Mouse (Mus musculus) stomach, embryonic 16.5 days (tissue): ENCODE measurements around the gene Ppp1r14c. TPM values are rescaled to one million over a fixed set of nuclear protein-coding genes. Genes with fewer than 3 reads are reported as not detected.

Experiments used
- ATAC-seq: fragments of 200-750 bp; cut with Nextera tagmentation; 2 replicates; pipeline ENCODE4 v1.8.0; 2017; ENCODE audit warnings: moderate number of reproducible peaks, moderate TSS enrichment; ENCODE audit not compliant: insufficient read depth, low FRiP score
- H3K27ac ChIP-seq: fragments of 300-500 bp; sonication (generic); 2 replicates; pipeline ENCODE4 v1.5.1; 2014; ENCODE audit warnings: low read length
- H3K27me3 ChIP-seq: fragments of 300-500 bp; sonication (generic); 2 replicates; pipeline ENCODE4 v1.6.1; 2014; ENCODE audit warnings: low read length, control low read depth, mixed read lengths; ENCODE audit not compliant: control insufficient read depth, insufficient read depth
- H3K36me3 ChIP-seq: fragments of 300-500 bp; sonication (generic); 2 replicates; pipeline ENCODE4 v1.6.1; 2014; ENCODE audit warnings: low read length; ENCODE audit not compliant: control insufficient read depth, insufficient read depth
- H3K4me1 ChIP-seq: fragments of 300-500 bp; sonication (generic); 2 replicates; pipeline ENCODE4 v1.6.1; 2014; ENCODE audit warnings: low read length, control low read depth, mixed read lengths; ENCODE audit not compliant: control insufficient read depth, insufficient read depth
- H3K4me2 ChIP-seq: fragments of 300-500 bp; sonication (generic); 2 replicates; pipeline ENCODE4 v1.6.1; 2014; ENCODE audit warnings: low read depth, low read length, mixed read lengths
- H3K4me3 ChIP-seq: fragments of 300-500 bp; sonication (generic); replicated peaks from 2 replicates; pipeline ENCODE4 v1.5.1; 2014; ENCODE audit warnings: mild to moderate bottlenecking, low read length
- H3K9ac ChIP-seq: fragments of 300-500 bp; sonication (generic); 2 replicates; pipeline ENCODE4 v1.6.1; 2014; ENCODE audit warnings: low read length
- H3K9me3 ChIP-seq: fragments of 300-500 bp; sonication (generic); replicated peaks from 2 replicates; pipeline ENCODE4 v1.6.1; 2016; ENCODE audit warnings: low read length, control low read depth; ENCODE audit not compliant: control insufficient read depth
- WGBS: fragments of 180-500 bp; shearing (Covaris S2); extraction: QIAGEN DNeasy Blood & Tissue Kit; methylation state at CpG from one replicate; pipeline ENCODE4 v1.1.7; 2014; 5-methylcytosine and 5-hydroxymethylcytosine counted together
- polyA plus RNA-seq: library from polyadenylated mRNA; unstranded; fragments of >200 nt; fragmentation: Nextera tagmentation; extraction: Ambion mirVana; gene quantifications from 2 replicates; pipeline ENCODE4 v1.2.1, GENCODE M21; 2015

Ppp1r14c gene
- polyA plus RNA-seq = 2.4 and 4.0 TPM in 2 replicates

DNA sequence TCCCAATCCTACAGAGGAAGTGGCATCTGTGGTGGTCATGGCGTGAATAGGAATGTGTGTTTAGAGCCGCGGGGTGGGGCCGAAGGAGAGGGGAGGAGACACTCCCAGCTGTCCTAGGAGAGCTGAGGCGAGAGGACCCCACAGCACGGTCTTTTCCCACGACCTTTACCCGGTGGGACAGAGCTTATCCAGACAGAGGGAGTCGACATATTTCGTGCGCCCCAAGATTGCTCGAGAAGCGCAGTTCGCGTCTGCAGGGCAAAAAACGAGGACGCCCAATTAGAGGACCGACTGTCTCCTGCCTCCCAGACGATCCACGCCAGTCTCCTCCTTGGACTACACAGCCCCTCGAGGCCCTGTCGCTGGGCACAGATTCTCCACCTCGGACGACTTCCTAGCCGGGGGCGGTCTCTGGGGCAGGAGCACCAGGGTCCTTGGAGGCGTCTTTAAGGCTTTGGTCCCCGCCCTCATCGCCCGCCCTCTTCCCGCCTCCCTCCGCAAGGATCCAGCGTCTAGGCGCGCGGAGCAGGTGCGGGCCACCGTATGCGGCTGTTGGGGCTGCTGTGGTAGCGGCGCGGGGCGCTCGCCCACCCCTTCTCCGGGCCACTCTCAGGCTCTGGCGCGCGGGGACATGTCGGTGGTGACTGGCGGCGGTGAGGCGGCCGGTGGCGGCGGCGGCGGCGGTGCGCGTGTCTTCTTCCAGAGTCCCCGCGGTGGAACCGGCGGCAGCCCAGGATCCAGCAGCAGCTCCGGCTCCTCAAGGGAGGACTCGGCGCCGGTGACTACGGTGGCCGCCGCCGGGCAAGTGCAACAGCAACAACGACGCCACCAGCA, at the start of gene Ppp1r14c:
TSS of gene Ppp1r14c (plus strand) at position 22 of the 834 bp plus-strand sequence.
- Histone ChIP-seq H3K27ac (no peak within 1 kb of the TSS), H3K9me3 (no peaks in the 10 kb centered on the region), H3K4me2 (peak within 1 kb of the TSS; percentile 98), H3K27me3 (peaks cover 8% of the 10 kb centered on the region), H3K36me3 (no peaks in the 10 kb centered on the region), H3K9ac (peak within 1 kb of the TSS; percentile 58), H3K4me3 (peak within 1 kb of the TSS; percentile 65), H3K4me1 (peaks cover 5% of the 10 kb centered on the region; the same call in 1 of the 2 replicates)
- ATAC-seq = peak; percentile 53; the same call in 1 of the 2 replicates
- under 1% methylated on average over 71 of the region's 74 CpGs for WGBS

DNA sequence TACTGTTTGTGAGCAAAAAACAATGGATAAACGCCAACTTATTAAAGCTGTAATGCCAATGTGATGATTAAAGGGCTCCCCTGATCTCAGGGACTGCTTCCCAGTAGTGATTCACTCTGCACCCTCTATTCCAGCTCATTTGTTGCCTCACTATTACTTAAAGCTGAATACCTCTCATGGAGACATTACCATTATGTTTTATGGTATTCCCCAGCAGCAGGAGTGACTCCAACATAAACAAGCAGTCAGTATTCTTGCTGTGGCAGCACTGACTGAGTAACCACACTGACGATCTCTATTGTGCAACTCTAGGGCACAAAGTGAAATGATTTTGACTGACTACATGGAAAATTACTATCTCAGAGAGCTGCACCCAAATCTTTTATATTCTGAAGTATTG, 44.5 kb upstream of the Ppp1r14c start:
- no peak overlapping the region for H3K4me3 ChIP-seq
- no peaks in the 10 kb centered on the region for H3K4me1 ChIP-seq
- no peak overlapping the region for H3K27ac ChIP-seq
- 83% methylated on average over 2 of the region's 2 CpGs for WGBS
- H3K4me2 ChIP-seq = no peak overlapping the region
- no peaks in the 10 kb centered on the region for H3K9me3 ChIP-seq
- no peaks in the 10 kb centered on the region for H3K27me3 ChIP-seq
- H3K9ac ChIP-seq = no peak overlapping the region
- no peak for ATAC-seq
- H3K36me3 ChIP-seq = no peaks in the 10 kb centered on the region

- WGBS = 64% methylated on average over 1 of the region's 1 CpGs
- ATAC-seq = no peak
Observed at GRCm38 (mm10) chr10:3325447-3325846, 40.4 kb upstream of the Ppp1r14c start.

DNA sequence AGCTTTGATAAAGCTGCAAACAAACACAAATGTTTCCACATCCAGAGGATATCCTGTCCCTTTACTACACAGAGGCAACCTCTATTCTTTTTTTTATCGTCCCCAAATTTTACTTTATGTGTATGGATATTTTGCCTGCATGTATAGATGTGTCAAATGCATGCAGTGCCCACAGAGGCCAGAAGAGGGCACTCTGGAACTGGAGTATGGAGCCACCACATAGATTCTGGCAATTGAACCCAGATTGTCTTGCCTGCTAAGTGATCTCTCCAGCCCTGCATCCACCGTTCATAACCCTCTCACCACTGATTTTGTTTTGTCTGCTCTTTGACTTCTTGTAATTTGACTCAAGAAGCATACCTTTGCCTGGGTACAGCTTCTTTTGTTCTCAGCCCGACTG, 33.0 kb upstream of the Ppp1r14c start:
- Histone ChIP-seq H3K27ac (no peak overlapping the region), H3K9me3 (no peaks in the 10 kb centered on the region; the same call in 1 of the 2 replicates), H3K36me3 (no peaks in the 10 kb centered on the region), H3K4me2 (no peak overlapping the region), H3K9ac (no peak overlapping the region), H3K4me3 (no peak overlapping the region), H3K4me1 (no peaks in the 10 kb centered on the region), H3K27me3 (no peaks in the 10 kb centered on the region)
- WGBS = 27% methylated on average over 3 of the region's 3 CpGs
- ATAC-seq = no peak

More at GRCm38 (mm10) chr10:3325447-3325846, 40.4 kb upstream of the Ppp1r14c start:
- H3K4me2 ChIP-seq = no peak overlapping the region
- H3K9ac ChIP-seq = no peak overlapping the region
- H3K27me3 ChIP-seq = no peaks in the 10 kb centered on the region
- no peaks in the 10 kb centered on the region for H3K9me3 ChIP-seq
- no peak overlapping the region for H3K4me3 ChIP-seq
- no peak overlapping the region for H3K27ac ChIP-seq
- no peaks in the 10 kb centered on the region for H3K4me1 ChIP-seq
- no peaks in the 10 kb centered on the region for H3K36me3 ChIP-seq

DNA sequence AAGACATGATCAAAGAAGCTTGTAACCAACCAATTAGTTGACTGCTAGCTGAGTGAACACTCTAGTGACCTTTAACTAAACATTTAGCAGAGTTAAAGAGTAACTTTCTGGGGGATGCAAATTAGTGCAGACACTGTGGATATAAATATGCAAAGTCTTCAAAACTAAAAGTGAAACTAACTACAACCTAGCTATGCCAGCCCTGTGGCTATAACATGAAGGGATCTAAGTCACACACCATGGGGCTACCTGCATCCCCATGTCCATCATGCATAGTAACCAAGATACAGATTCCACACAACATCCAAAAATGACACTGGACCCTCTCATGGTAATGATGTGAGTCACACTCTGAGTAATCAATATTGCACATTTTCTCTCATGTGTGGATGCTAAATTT, 31.3 kb upstream of the Ppp1r14c start:
- Histone ChIP-seq H3K4me3 (no peak overlapping the region), H3K27ac (no peak overlapping the region), H3K27me3 (no peaks in the 10 kb centered on the region), H3K9me3 (no peaks in the 10 kb centered on the region; the same call in 1 of the 2 replicates), H3K36me3 (no peaks in the 10 kb centered on the region), H3K9ac (no peak overlapping the region), H3K4me1 (no peaks in the 10 kb centered on the region), H3K4me2 (no peak overlapping the region)
- no peak for ATAC-seq

GRCm38 (mm10) chr10:3336729-3337329, 29.0 kb upstream of the Ppp1r14c start:
- Histone ChIP-seq H3K4me2 (no peak overlapping the region), H3K27me3 (no peaks in the 10 kb centered on the region), H3K4me3 (no peak overlapping the region), H3K36me3 (no peaks in the 10 kb centered on the region), H3K27ac (no peak overlapping the region), H3K9ac (no peak overlapping the region), H3K4me1 (no peaks in the 10 kb centered on the region), H3K9me3 (no peaks in the 10 kb centered on the region)
- WGBS = 58% methylated on average over 7 of the region's 7 CpGs
- ATAC-seq = no peak

DNA sequence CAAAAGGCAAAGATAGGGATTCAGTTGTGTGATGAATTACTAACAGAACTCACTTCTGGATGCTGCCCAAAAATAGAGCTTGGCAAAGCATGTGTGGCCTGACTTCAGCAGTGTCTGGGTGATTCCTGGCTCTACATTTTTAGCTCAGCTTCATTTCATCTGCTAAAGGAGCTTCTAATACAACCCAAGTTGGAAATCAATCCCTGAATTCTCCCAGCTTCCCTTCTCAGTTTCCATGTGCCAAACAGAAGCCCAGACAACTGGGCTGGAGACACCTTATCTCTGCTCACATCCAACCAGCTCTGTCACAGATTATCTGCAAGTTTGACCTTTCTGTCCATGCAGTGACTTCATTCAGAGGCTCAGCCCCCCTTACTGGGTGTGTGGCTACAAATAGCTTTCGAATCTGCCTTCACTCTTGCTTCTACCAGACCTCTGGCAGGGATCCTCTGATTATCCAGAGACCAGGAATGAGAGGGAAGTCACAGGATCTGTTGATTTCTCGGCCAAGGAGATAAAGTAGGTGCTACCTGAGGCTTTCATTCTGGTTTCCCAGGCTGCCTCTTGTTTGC, 28.4 kb upstream of the Ppp1r14c start:
- H3K4me1 ChIP-seq = no peaks in the 10 kb centered on the region
- no peaks in the 10 kb centered on the region for H3K27me3 ChIP-seq
- no peak overlapping the region for H3K4me2 ChIP-seq
- no peak overlapping the region for H3K27ac ChIP-seq
- WGBS = 32% methylated on average over 2 of the region's 2 CpGs
- H3K36me3 ChIP-seq = no peaks in the 10 kb centered on the region
- H3K9ac ChIP-seq = no peak overlapping the region
- no peaks in the 10 kb centered on the region for H3K9me3 ChIP-seq
- H3K4me3 ChIP-seq = no peak overlapping the region
- ATAC-seq = no peak

DNA sequence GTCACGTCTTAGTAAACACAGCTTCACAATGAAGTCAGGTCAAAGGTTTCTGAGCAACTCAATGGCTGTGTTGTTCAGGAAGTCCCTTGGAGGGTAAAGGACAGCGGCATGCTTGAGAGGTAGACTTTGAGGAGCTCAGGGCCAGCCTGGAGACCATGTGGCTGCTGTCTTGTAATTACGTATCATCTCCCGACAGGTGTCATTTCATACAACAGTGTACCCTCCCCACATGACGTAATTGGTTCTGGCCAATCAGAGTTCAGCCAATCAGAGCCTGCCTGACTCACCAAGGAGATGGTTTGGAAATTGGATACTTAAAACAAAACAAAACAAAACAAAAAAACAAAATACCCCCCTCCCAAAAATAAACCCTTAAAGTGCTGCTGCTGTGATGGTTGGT, 20.2 kb upstream of the Ppp1r14c start:
- ATAC-seq = no peak
- Histone ChIP-seq H3K4me3 (no peak overlapping the region), H3K9ac (no peak overlapping the region), H3K4me2 (no peak overlapping the region), H3K36me3 (no peaks in the 10 kb centered on the region), H3K9me3 (no peaks in the 10 kb centered on the region), H3K27ac (no peak overlapping the region), H3K4me1 (no peaks in the 10 kb centered on the region), H3K27me3 (no peaks in the 10 kb centered on the region)
- 50% methylated on average over 5 of the region's 5 CpGs for WGBS

- H3K27me3 ChIP-seq = no peaks in the 10 kb centered on the region
- no peaks in the 10 kb centered on the region for H3K4me1 ChIP-seq
- WGBS = 64% methylated on average over 1 of the region's 1 CpGs
- H3K4me3 ChIP-seq = no peak overlapping the region
- no peaks in the 10 kb centered on the region for H3K9me3 ChIP-seq
- ATAC-seq = no peak
- H3K36me3 ChIP-seq = no peaks in the 10 kb centered on the region
- no peak overlapping the region for H3K27ac ChIP-seq
- H3K4me2 ChIP-seq = no peak overlapping the region
- no peak overlapping the region for H3K9ac ChIP-seq
Observed at GRCm38 (mm10) chr10:3359531-3359930, 6.3 kb upstream of the Ppp1r14c start.
